Mouse (Mus musculus): ENCODE data around the gene Prkar1b.

DNA sequence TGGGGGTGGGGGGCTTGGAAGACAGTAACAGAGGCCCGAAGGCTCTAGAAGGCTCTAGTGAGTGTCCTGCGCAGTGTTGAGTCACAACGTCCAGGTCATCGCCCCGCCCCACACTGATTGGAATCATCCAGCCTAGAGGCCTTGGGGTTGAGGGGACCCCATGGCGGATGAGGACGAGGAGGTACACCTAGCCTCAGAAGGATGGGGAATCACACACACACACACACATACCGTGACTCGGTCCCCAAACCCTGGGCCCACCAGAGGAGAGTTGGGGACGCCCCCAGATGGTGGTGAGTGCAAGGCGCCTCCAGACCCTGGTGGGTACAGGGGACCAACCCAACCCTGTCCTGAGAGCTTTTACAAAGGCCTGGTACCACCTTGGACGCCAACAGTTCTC is 20.7 kb downstream of the Prkar1b start:
- TF ChIP-seq GATA1 (IDR thresholded peaks at IDR 0.05; ENCODE audit: borderline replicate concordance, low read length) (no peak), FLI1 (IDR thresholded peaks at IDR 0.05; ENCODE audit: low read length) (no peak)
